Mouse (Mus musculus): ENCODE results near the gene Dppa5a.
"Not testable (repeated sequence)": the region's sequence is repeated elsewhere in the genome, so short reads cannot be mapped to it uniquely, and the experiment has no call there.

- not testable (repeated sequence) for TF ChIP-seq GATA1 (IDR thresholded peaks at IDR 0.05; ENCODE audit: borderline replicate concordance, low read length); FLI1 (IDR thresholded peaks at IDR 0.05; ENCODE audit: low read length)
Measured at GRCm38 (mm10) chr9:78350007-78350406, 18.0 kb downstream of the Dppa5a start.
